ENCODE assay signal across 8 mouse cellular contexts in genomic region chr10:80371411-80371966, GRCm38 (mm10). TPM values are rescaled to one million over a fixed set of nuclear protein-coding genes. Genes with fewer than 3 reads are reported as not detected.
DNase-seq lines count a peak whose midpoint lies in the region; ATAC-seq and TF ChIP-seq lines count a peak whose summit lies in the region.

No protein-coding gene starts in this region.

- TF ChIP-seq POLR2A in thymus, adult 2 months (IDR thresholded peaks at IDR 0.05; ENCODE audit: control insufficient read depth, extremely low read depth, insufficient read depth, low read length, poor library complexity): no peak

- ATAC-seq in hindbrain, embryonic 12.5 days (ENCODE audit: low FRiP score): peak; percentile 76
- peak; percentile 88 for ATAC-seq in midbrain, embryonic 16.5 days

- peak; percentile 66 for DNase-seq in urinary bladder, postnatal 14 days (ENCODE audit: low spot score)
- no peak for DNase-seq in urinary bladder, postnatal 25 days (ENCODE audit: low spot score)
- peak; percentile 87 to 91 for DNase-seq in cerebellum, postnatal 14 days
- peak; percentile 68 to 79 for DNase-seq in left cerebral cortex, postnatal 25 days (ENCODE audit: low spot score in 2 of 2)
- peak; percentile 70 for DNase-seq in thymus, adult 2 months
- no peak for DNase-seq in gastrocnemius, postnatal 25 days

- peaks cover 11% of the 10 kb centered on the region for H3K27me3 ChIP-seq in hindbrain, embryonic 12.5 days
- H3K27me3 ChIP-seq in midbrain, embryonic 16.5 days (ENCODE audit: control insufficient read depth, insufficient read depth, low read depth, low read length): no peaks in the 10 kb centered on the region
- no peaks in the 10 kb centered on the region; the same call in 1 of the 2 replicates for H3K27me3 ChIP-seq in thymus, adult 2 months (ENCODE audit: control insufficient read depth, insufficient read depth, low read length)

- H3K27ac ChIP-seq in hindbrain, embryonic 12.5 days: no peak overlapping the region
- H3K27ac ChIP-seq in midbrain, embryonic 16.5 days (ENCODE audit: low read length): peak overlapping the region; percentile 68
- no peak overlapping the region for H3K27ac ChIP-seq in thymus, adult 2 months (ENCODE audit: control insufficient read depth, insufficient read depth, low read length)

- 0 out of 2 replicates have a peak overlapping the region, but pooled peaks have one; percentile 13 for H3K9ac ChIP-seq in hindbrain, embryonic 12.5 days
- H3K9ac ChIP-seq in midbrain, embryonic 16.5 days (ENCODE audit: low read depth, low read length): peak overlapping the region; percentile 48; the same call in 1 of the 2 replicates

- TF ChIP-seq CTCF in thymus, adult 2 months (IDR thresholded peaks at IDR 0.05; ENCODE audit: borderline replicate concordance, control insufficient read depth, extremely low read depth, insufficient read depth, low read length, poor library complexity): no peak

- intact Hi-C loops in left cerebral cortex, postnatal 25 days (cut with DNase I): loop anchor here (10.0 kb wide), 1 partner anchor 197 kb away; the partner anchor contains the start of genes 1600002K03Rik and Efna2

- H3K9me3 ChIP-seq in hindbrain, embryonic 12.5 days (replicated peaks): no peaks in the 10 kb centered on the region; the same call in 1 of the 2 replicates
- no peaks in the 10 kb centered on the region for H3K9me3 ChIP-seq in midbrain, embryonic 16.5 days (replicated peaks; ENCODE audit: control insufficient read depth, low read length, poor library complexity, severe bottlenecking)

- H3K4me2 ChIP-seq in hindbrain, embryonic 12.5 days (replicated peaks): peak overlapping the region; percentile 32
- peak overlapping the region; percentile 50 for H3K4me2 ChIP-seq in midbrain, embryonic 16.5 days (ENCODE audit: low read length)

- H3K36me3 ChIP-seq in hindbrain, embryonic 12.5 days: no peaks in the 10 kb centered on the region
- H3K36me3 ChIP-seq in midbrain, embryonic 16.5 days (ENCODE audit: control insufficient read depth, insufficient read depth, low read length): no peaks in the 10 kb centered on the region
- H3K36me3 ChIP-seq in thymus, adult 2 months (ENCODE audit: control insufficient read depth, insufficient read depth, low read length): no peaks in the 10 kb centered on the region

- peaks cover 8% of the 10 kb centered on the region for H3K4me1 ChIP-seq in hindbrain, embryonic 12.5 days
- H3K4me1 ChIP-seq in midbrain, embryonic 16.5 days (ENCODE audit: control insufficient read depth, insufficient read depth, low read length): peaks cover 9% of the 10 kb centered on the region
- peaks cover 14% of the 10 kb centered on the region for H3K4me1 ChIP-seq in thymus, adult 2 months (replicated peaks; ENCODE audit: control insufficient read depth, insufficient read depth, low read length)

- WGBS in hindbrain, embryonic 12.5 days: 4% methylated on average over 12 of the region's 12 CpGs
- 3% methylated on average over 12 of the region's 12 CpGs for WGBS in midbrain, embryonic 16.5 days
- WGBS in thymus, adult 2 months: 7% methylated on average over 12 of the region's 12 CpGs

- H3K4me3 ChIP-seq in hindbrain, embryonic 12.5 days: peak overlapping the region; percentile 16
- peak overlapping the region; percentile 30 for H3K4me3 ChIP-seq in midbrain, embryonic 16.5 days (ENCODE audit: low read depth, low read length)
- 0 out of 2 replicates have a peak overlapping the region, but pooled peaks have one; percentile 5 for H3K4me3 ChIP-seq in thymus, adult 2 months (ENCODE audit: control insufficient read depth, insufficient read depth, low read length)

RNA-seq across cellular contexts. Expression of gene Plk5, which starts 15.2 kb away (rescaled TPM):
- polyA plus RNA-seq in hindbrain, embryonic 12.5 days (2016; fragmentation: Nextera tagmentation; extraction: Ambion mirVana): 0.35 and 0.50 TPM in 2 replicates
- total RNA-seq in left cerebral cortex, postnatal 25 days (2021): 10 to 100 TPM; 22.6 to 24.9 TPM
- polyA plus RNA-seq in midbrain, embryonic 16.5 days (2015; fragmentation: Nextera tagmentation; extraction: Ambion mirVana): 9.6 and 11.0 TPM in 2 replicates
- 0.17 and 0.22 TPM in 2 replicates for polyA plus RNA-seq in thymus, adult 2 months (2012; rRNA removed)
- under 1 TPM; 0.13 TPM for total RNA-seq in gastrocnemius, postnatal 25 days (2021)

RNA-seq across cellular contexts. Expression of gene Mex3d, which starts 16.0 kb away (rescaled TPM):
- polyA plus RNA-seq in hindbrain, embryonic 12.5 days (2016; fragmentation: Nextera tagmentation; extraction: Ambion mirVana): 21.4 and 24.8 TPM in 2 replicates
- 10 to 100 TPM; 17.7 to 22.2 TPM for total RNA-seq in left cerebral cortex, postnatal 25 days (2021)
- polyA plus RNA-seq in midbrain, embryonic 16.5 days (2015; fragmentation: Nextera tagmentation; extraction: Ambion mirVana): 13.6 and 15.0 TPM in 2 replicates
- 34.9 and 38.2 TPM in 2 replicates for polyA plus RNA-seq in thymus, adult 2 months (2012; rRNA removed)
- 1 to 10 TPM; 3.9 to 4.3 TPM for total RNA-seq in gastrocnemius, postnatal 25 days (2021)

RNA-seq across cellular contexts. Expression of gene Adamtsl5, which starts 23.3 kb away (rescaled TPM):
- 0.38 and 0.77 TPM in 2 replicates for polyA plus RNA-seq in hindbrain, embryonic 12.5 days (2016; fragmentation: Nextera tagmentation; extraction: Ambion mirVana)
- 1 to 10 TPM; 5.1 to 7.4 TPM for total RNA-seq in left cerebral cortex, postnatal 25 days (2021)
- 0.38 and 0.40 TPM in 2 replicates for polyA plus RNA-seq in midbrain, embryonic 16.5 days (2015; fragmentation: Nextera tagmentation; extraction: Ambion mirVana)
- 4.6 and 9.0 TPM in 2 replicates for polyA plus RNA-seq in thymus, adult 2 months (2012; rRNA removed)
- 10 to 100 TPM; 38.8 to 70.8 TPM for total RNA-seq in gastrocnemius, postnatal 25 days (2021)

RNA-seq across cellular contexts. Expression of gene Mbd3, which starts 27.9 kb away (rescaled TPM):
- 275 and 296 TPM in 2 replicates for polyA plus RNA-seq in hindbrain, embryonic 12.5 days (2016; fragmentation: Nextera tagmentation; extraction: Ambion mirVana)
- 100 to 1,000 TPM; 134 to 138 TPM for total RNA-seq in left cerebral cortex, postnatal 25 days (2021)
- polyA plus RNA-seq in midbrain, embryonic 16.5 days (2015; fragmentation: Nextera tagmentation; extraction: Ambion mirVana): 174 and 188 TPM in 2 replicates
- 268 and 290 TPM in 2 replicates for polyA plus RNA-seq in thymus, adult 2 months (2012; rRNA removed)
- 10 to 100 TPM; 78.7 to 93.6 TPM for total RNA-seq in gastrocnemius, postnatal 25 days (2021)

RNA-seq across cellular contexts. Expression of gene Uqcr11, which starts 35.1 kb away (rescaled TPM):
- polyA plus RNA-seq in hindbrain, embryonic 12.5 days (2016; fragmentation: Nextera tagmentation; extraction: Ambion mirVana): 312 and 406 TPM in 2 replicates
- total RNA-seq in left cerebral cortex, postnatal 25 days (2021): 100 to 1,000 TPM; 482 to 488 TPM
- polyA plus RNA-seq in midbrain, embryonic 16.5 days (2015; fragmentation: Nextera tagmentation; extraction: Ambion mirVana): 455 and 532 TPM in 2 replicates
- polyA plus RNA-seq in thymus, adult 2 months (2012; rRNA removed): 1,246 and 1,699 TPM in 2 replicates
- 100 to 1,000 TPM; 913 to 952 TPM for total RNA-seq in gastrocnemius, postnatal 25 days (2021)

Comparison
In these comparisons a context has a peak if more than half of its experiments do, and no peak if none do; other contexts are left out.
1. DNase-seq: peak in urinary bladder, postnatal 14 days (single experiment), cerebellum, postnatal 14 days (2 of 2), left cerebral cortex, postnatal 25 days (2 of 2) and thymus, adult 2 months (single experiment); none in urinary bladder, postnatal 25 days (single experiment) and gastrocnemius, postnatal 25 days (single experiment).
2. Peak in every context shown above with its lines, with median percentiles within 50 percentile points of each other: H3K4me3 ChIP-seq.